Mouse (Mus musculus): ENCODE measurements around the gene Mrpl37. TPM values are rescaled to one million over a fixed set of nuclear protein-coding genes. Genes with fewer than 3 reads are reported as not detected.

Mrpl37 gene
- polyA plus RNA-seq, 1 experiment, result 74.4 TPM

DNA sequence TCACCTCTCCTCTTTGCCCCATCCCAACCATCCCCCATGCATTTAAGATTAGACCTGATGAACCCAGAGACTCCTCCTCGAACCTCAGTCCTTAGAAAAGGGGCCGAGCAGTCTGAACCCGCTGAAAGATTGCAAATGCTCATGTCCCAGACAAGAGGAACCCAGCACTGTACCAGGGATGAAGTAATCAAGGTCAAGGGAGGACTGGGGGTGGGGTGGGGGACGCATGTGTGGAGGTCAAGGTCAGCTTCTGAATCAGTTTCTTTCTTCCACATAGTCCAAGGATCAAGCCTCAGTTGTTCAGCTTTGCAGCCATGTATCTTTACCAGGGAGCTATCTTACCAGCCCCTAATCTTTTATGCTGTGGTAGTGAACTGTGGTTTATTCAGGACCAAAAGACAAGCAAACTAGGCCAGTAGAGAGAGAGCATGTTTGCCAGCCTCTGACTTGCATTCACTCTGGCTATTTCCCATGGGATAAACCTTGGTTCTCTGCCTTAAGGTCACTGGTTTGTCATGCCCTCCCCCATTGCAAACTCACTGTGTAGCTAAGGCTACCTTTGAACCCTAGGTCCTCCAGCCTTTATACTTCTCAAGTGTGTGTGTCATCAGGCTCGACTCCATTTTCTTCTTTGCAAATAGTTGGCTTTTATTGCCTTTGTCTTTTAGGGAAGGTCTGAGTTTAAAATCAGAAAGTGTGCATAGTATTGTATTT, 46.2 kb downstream of the Mrpl37 start:
- H3K4me3 ChIP-seq (ENCODE audit: control insufficient read depth, low read depth, low read length), result no peak overlapping the region
- H3K27ac ChIP-seq (ENCODE audit: control insufficient read depth, insufficient read depth, low read depth, low read length), result no peak overlapping the region
- no peaks in the 10 kb centered on the region for H3K27me3 ChIP-seq (ENCODE audit: control insufficient read depth, insufficient read depth, low read length)
- H3K36me3 ChIP-seq (ENCODE audit: control insufficient read depth, insufficient read depth, low read length), result no peaks in the 10 kb centered on the region
- no peaks in the 10 kb centered on the region; the same call in 1 of the 2 replicates for H3K4me1 ChIP-seq (ENCODE audit: control insufficient read depth, insufficient read depth, low read length)
- TF ChIP-seq POLR2A (IDR thresholded peaks at IDR 0.05; ENCODE audit: control insufficient read depth, low read depth, low read length), result no peak
- no peak for TF ChIP-seq CTCF (IDR thresholded peaks at IDR 0.05; ENCODE audit: control insufficient read depth, insufficient read depth, insufficient replicate concordance, low read depth, low read length)

DNA sequence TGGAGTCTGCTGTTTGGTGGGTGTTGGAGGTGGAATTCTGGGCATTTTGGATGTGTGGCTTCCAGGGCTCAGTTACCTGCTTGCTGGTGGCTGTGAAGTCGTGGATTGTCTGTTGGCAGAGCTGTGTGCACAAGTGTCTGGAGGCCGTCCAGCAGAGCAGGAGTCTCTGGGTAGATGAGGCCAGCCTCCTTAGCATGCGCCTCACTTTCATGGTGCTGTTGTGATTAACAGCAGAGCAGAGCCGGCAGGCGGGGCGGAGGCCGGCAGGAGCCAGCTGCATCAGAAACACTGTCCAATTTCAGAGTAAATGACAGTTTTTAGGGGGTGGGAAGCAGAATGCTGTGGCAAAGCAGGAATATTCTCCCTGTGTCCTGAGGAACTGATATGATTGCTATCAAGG, 47.6 kb downstream of the Mrpl37 start:
- no peaks in the 10 kb centered on the region for H3K36me3 ChIP-seq (ENCODE audit: control insufficient read depth, insufficient read depth, low read length)
- TF ChIP-seq CTCF (IDR thresholded peaks at IDR 0.05; ENCODE audit: control insufficient read depth, insufficient read depth, insufficient replicate concordance, low read depth, low read length) (no peak), POLR2A (IDR thresholded peaks at IDR 0.05; ENCODE audit: control insufficient read depth, low read depth, low read length) (no peak)
- no peaks in the 10 kb centered on the region; the same call in 1 of the 2 replicates for H3K4me1 ChIP-seq (ENCODE audit: control insufficient read depth, insufficient read depth, low read length)
- no peak overlapping the region for H3K4me3 ChIP-seq (ENCODE audit: control insufficient read depth, low read depth, low read length)
- no peaks in the 10 kb centered on the region for H3K27me3 ChIP-seq (ENCODE audit: control insufficient read depth, insufficient read depth, low read length)
- no peak overlapping the region for H3K27ac ChIP-seq (ENCODE audit: control insufficient read depth, insufficient read depth, low read depth, low read length)

DNA sequence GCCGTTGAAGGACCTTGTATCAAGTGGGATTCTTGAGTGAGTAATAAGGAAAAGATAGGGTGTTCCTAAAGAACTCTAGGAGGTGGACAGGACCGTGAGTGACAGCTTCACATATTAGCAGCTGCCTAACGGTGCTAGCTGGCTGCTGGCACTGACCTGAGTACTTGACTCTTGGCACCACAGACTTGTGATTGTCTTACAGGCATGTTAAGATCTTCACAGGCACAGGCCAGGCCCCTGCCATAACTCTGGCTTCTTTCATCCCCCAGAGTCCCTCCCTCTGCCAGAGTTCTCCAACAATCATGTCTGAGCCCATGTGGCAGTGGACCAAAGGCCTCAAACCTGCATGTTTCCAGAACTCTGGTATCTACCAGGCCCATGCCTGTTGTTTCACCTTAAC, 48.1 kb downstream of the Mrpl37 start:
- no peak overlapping the region for H3K27ac ChIP-seq (ENCODE audit: control insufficient read depth, insufficient read depth, low read depth, low read length)
- H3K36me3 ChIP-seq (ENCODE audit: control insufficient read depth, insufficient read depth, low read length), result no peaks in the 10 kb centered on the region
- no peaks in the 10 kb centered on the region; the same call in 1 of the 2 replicates for H3K4me1 ChIP-seq (ENCODE audit: control insufficient read depth, insufficient read depth, low read length)
- no peak overlapping the region for H3K4me3 ChIP-seq (ENCODE audit: control insufficient read depth, low read depth, low read length)
- H3K27me3 ChIP-seq (ENCODE audit: control insufficient read depth, insufficient read depth, low read length), result no peaks in the 10 kb centered on the region
- TF ChIP-seq POLR2A (IDR thresholded peaks at IDR 0.05; ENCODE audit: control insufficient read depth, low read depth, low read length), result no peak
- TF ChIP-seq CTCF (IDR thresholded peaks at IDR 0.05; ENCODE audit: control insufficient read depth, insufficient read depth, insufficient replicate concordance, low read depth, low read length), result no peak

DNA sequence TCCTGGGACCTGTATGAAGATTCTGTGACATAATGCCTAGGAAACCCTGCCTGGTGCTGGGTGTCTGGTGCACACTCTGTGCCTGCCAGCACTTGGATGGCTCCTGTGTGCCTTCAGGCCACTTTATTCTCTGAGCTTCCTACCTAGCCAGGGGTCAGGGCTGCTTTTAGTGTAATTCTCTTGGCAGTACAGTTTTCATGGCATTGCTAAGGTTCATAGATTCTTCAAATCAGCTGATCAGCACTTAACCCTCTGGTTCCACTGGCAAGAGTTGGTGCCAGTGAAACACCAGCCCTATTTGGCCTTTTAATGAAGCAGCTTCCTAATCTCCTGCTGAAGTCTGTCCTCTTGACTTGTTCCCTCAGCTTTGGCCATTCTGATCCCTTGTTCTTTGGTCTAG, 49.4 kb downstream of the Mrpl37 start:
- Histone ChIP-seq H3K4me3 (ENCODE audit: control insufficient read depth, low read depth, low read length) (no peak overlapping the region), H3K27ac (ENCODE audit: control insufficient read depth, insufficient read depth, low read depth, low read length) (no peak overlapping the region), H3K36me3 (ENCODE audit: control insufficient read depth, insufficient read depth, low read length) (no peaks in the 10 kb centered on the region), H3K27me3 (ENCODE audit: control insufficient read depth, insufficient read depth, low read length) (no peaks in the 10 kb centered on the region), H3K4me1 (ENCODE audit: control insufficient read depth, insufficient read depth, low read length) (no peaks in the 10 kb centered on the region; the same call in 1 of the 2 replicates)
- TF ChIP-seq CTCF (IDR thresholded peaks at IDR 0.05; ENCODE audit: control insufficient read depth, insufficient read depth, insufficient replicate concordance, low read depth, low read length) (no peak), POLR2A (IDR thresholded peaks at IDR 0.05; ENCODE audit: control insufficient read depth, low read depth, low read length) (no peak)

DNA sequence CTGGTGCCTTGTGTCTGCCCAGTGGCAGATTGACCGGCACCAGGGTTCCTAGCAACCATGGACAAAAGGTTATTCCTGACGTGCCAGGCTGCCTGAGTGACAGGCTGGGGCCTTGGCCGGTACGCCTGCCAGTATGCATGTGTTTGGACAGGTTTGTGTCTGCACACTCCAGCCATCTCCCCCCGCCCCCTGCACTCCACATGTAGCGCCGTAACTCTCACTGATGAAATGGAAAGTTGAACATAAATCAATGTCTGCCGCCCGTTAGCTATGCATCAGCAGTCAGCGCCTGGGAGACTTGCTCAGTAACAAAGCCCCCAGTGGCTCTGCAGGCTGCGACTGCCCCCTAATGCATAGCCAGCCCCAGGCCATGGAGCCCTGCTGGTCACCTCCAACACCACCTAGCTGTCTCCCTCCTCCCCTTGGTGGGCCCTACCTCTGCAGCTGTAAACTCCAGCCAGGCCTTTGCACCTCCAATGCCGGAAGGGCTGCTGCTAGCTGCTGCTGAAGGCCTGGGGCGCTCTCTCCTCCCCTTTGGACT, 50.6 kb downstream of the Mrpl37 start:
- H3K27ac ChIP-seq (ENCODE audit: control insufficient read depth, insufficient read depth, low read depth, low read length), result no peak overlapping the region
- H3K36me3 ChIP-seq (ENCODE audit: control insufficient read depth, insufficient read depth, low read length), result no peaks in the 10 kb centered on the region
- H3K27me3 ChIP-seq (ENCODE audit: control insufficient read depth, insufficient read depth, low read length), result no peaks in the 10 kb centered on the region
- no peaks in the 10 kb centered on the region; the same call in 1 of the 2 replicates for H3K4me1 ChIP-seq (ENCODE audit: control insufficient read depth, insufficient read depth, low read length)
- no peak overlapping the region for H3K4me3 ChIP-seq (ENCODE audit: control insufficient read depth, low read depth, low read length)
- TF ChIP-seq POLR2A (IDR thresholded peaks at IDR 0.05; ENCODE audit: control insufficient read depth, low read depth, low read length) (no peak), CTCF (IDR thresholded peaks at IDR 0.05; ENCODE audit: control insufficient read depth, insufficient read depth, insufficient replicate concordance, low read depth, low read length) (no peak)

DNA sequence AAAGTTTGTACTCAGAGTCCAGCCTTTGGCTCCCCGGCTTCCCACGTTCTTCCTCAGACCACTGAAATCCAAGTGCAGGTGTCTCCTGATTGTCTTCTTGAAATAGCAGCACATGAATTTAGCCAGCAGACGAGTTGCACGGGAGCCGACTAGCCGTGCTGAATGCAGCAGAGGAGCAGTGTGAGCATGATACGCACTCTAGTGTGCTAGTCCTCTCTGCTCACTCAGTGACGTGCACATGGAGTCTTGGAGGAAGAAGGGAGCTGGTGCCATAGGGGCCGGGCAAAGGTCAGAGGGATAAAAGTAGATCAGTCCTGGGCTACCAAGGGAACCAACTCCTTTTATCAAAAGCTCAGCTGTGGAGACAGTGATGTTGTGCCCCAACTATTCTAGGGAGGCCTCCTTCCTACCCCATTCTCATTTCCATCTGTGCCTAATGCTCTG, 52.8 kb downstream of the Mrpl37 start:
- no peaks in the 10 kb centered on the region for H3K27me3 ChIP-seq (ENCODE audit: control insufficient read depth, insufficient read depth, low read length)
- no peaks in the 10 kb centered on the region for H3K36me3 ChIP-seq (ENCODE audit: control insufficient read depth, insufficient read depth, low read length)
- TF ChIP-seq CTCF (IDR thresholded peaks at IDR 0.05; ENCODE audit: control insufficient read depth, insufficient read depth, insufficient replicate concordance, low read depth, low read length) (no peak), POLR2A (IDR thresholded peaks at IDR 0.05; ENCODE audit: control insufficient read depth, low read depth, low read length) (no peak)
- H3K4me1 ChIP-seq (ENCODE audit: control insufficient read depth, insufficient read depth, low read length), result no peaks in the 10 kb centered on the region
- no peak overlapping the region for H3K4me3 ChIP-seq (ENCODE audit: control insufficient read depth, low read depth, low read length)
- H3K27ac ChIP-seq (ENCODE audit: control insufficient read depth, insufficient read depth, low read depth, low read length), result no peak overlapping the region

DNA sequence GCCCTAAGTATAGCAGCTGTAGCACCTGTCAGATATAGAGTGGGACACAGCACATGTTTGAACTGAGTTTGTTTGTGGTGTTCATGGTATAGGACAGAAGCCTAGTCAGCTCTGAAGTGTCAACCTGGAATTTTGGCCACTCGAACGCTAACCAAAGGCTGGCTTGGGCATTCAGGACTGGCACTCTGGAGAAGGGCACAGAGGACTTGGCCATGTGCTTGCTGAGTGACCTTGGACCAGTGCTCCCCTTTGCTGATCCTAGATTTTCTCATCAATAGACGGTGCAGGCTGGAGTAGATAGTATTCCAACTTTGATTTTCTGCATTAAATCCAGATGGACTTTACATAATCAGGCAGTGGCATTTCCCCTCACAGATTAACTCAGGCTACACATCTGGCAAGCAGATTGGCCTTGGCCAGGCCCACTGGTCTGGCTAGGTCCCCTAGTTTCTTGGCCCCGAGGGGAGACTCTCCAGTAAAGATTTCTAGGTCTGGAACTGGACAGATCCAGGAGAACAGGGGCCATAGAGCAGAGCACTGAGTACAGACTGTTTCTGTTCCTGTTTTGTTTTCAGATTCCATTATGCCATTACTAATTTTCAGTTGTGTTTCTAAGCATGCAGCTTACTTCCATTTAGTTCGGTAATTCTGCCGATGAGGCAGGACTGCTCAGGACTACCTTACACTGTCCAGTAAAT, 53.4 kb downstream of the Mrpl37 start:
- H3K27me3 ChIP-seq (ENCODE audit: control insufficient read depth, insufficient read depth, low read length), result no peaks in the 10 kb centered on the region
- H3K27ac ChIP-seq (ENCODE audit: control insufficient read depth, insufficient read depth, low read depth, low read length), result no peak overlapping the region
- H3K4me3 ChIP-seq (ENCODE audit: control insufficient read depth, low read depth, low read length), result no peak overlapping the region
- TF ChIP-seq CTCF (IDR thresholded peaks at IDR 0.05; ENCODE audit: control insufficient read depth, insufficient read depth, insufficient replicate concordance, low read depth, low read length), result no peak
- H3K36me3 ChIP-seq (ENCODE audit: control insufficient read depth, insufficient read depth, low read length), result no peaks in the 10 kb centered on the region
- no peaks in the 10 kb centered on the region for H3K4me1 ChIP-seq (ENCODE audit: control insufficient read depth, insufficient read depth, low read length)
